Mouse (Mus musculus) adrenal gland, postnatal 10 days (tissue): ENCODE data around the gene Tldc2. TPM values are rescaled to one million over a fixed set of nuclear protein-coding genes. Genes with fewer than 3 reads are reported as not detected.

ENCODE experiments used
- total RNA-seq, 2 experiments: library from RNA; stranded (reverse); gene quantifications; 2 replicates each; pipeline ENCODE4 v1.2.3; 2021

Tldc2 gene
- total RNA-seq, 2 experiments from 2014 or later, result not detected

Other genes starting within 250 kb of the Tldc2 start
- 1 to 10 TPM; 8.1 to 9.7 TPM for gene Tgif2, start 247.0 kb upstream of the Tldc2 start, total RNA-seq
- gene 4930518I15Rik, start 229.1 kb upstream of the Tldc2 start, total RNA-seq, result 1 to 10 TPM; 2.0 to 4.0 TPM
- gene Rab5if, start 223.9 kb upstream of the Tldc2 start, total RNA-seq, result 100 to 1,000 TPM; 277 to 282 TPM
- gene Sla2, start 199.9 kb upstream of the Tldc2 start, total RNA-seq, result under 1 TPM; 0.18 to 0.30 TPM
- gene Ndrg3, start 95.0 kb upstream of the Tldc2 start, total RNA-seq, result 10 to 100 TPM; 51.3 to 59.2 TPM
- 10 to 100 TPM in 1 of 2 experiments, 1 to 10 TPM in 1; 9.2 to 12.8 TPM for gene Dsn1, start 79.9 kb upstream of the Tldc2 start, total RNA-seq
- gene Soga1, start 7.8 kb upstream of the Tldc2 start, total RNA-seq, result 10 to 100 TPM; 30.3 to 35.9 TPM
- gene Samhd1, start 48.2 kb downstream of the Tldc2 start, total RNA-seq, result 10 to 100 TPM; 26.7 to 31.4 TPM
- 10 to 100 TPM; 11.1 to 13.5 TPM for gene Rbl1, start 117.5 kb downstream of the Tldc2 start, total RNA-seq
- 100 to 1,000 TPM; 189 to 199 TPM for gene Rpn2, start 192.0 kb downstream of the Tldc2 start, total RNA-seq
- gene Mroh8, start 192.5 kb downstream of the Tldc2 start, total RNA-seq, result under 1 TPM in 1 of 2 experiments, not detected in 1; 0.42 TPM